Mouse (Mus musculus) MEL (cell line): ENCODE results near the gene Gm20388. TPM values are rescaled to one million over a fixed set of nuclear protein-coding genes. Genes with fewer than 3 reads are reported as not detected.
A peak's percentile ranks its signal among the peaks of the same experiment; 100 is the strongest.

Experiments
- DNase-seq: peaks from one replicate; pipeline ENCODE4 v3.0.0; 2011; ENCODE audit warnings: low read depth, low spot score
- H3K27ac ChIP-seq: 2 replicates; pipeline ENCODE4 v1.5.1; 2012; ENCODE audit warnings: low read depth, mild to moderate bottlenecking, control low read depth, low read length, moderate library complexity; ENCODE audit not compliant: control insufficient read depth
- H3K27me3 ChIP-seq, 2 experiments: fragments of 150-350 bp in 1 of 2; sonication (generic) in 1 of 2; 2 replicates each; pipeline ENCODE4 v1.6.1; 2012; ENCODE audit warnings: low read length in 2 of 2, mild to moderate bottlenecking in 2 of 2, improper control_type of control experiment in 1 of 2, moderate library complexity in 1 of 2; ENCODE audit not compliant: insufficient read depth in 2 of 2, control insufficient read depth in 1 of 2
- H3K36me3 ChIP-seq, 2 experiments: 2 replicates each; pipeline ENCODE4 v1.6.1; 2012 to 2014; ENCODE audit warnings: low read length in 2 of 2, improper control_type of control experiment in 1 of 2, inconsistent platforms in 1 of 2, mild to moderate bottlenecking in 1 of 2; ENCODE audit not compliant: insufficient read depth in 2 of 2, control insufficient read depth in 1 of 2
- H3K4me1 ChIP-seq, 2 experiments: fragments of 150-350 bp in 1 of 2; sonication (generic) in 1 of 2; 2 replicates each; pipeline ENCODE4 v1.6.1; 2012; ENCODE audit warnings: low read length in 2 of 2, improper control_type of control experiment in 1 of 2, mild to moderate bottlenecking in 1 of 2; ENCODE audit not compliant: insufficient read depth in 2 of 2, control insufficient read depth in 1 of 2
- H3K4me3 ChIP-seq, 2 experiments: fragments of 150-350 bp in 1 of 2; sonication (generic) in 1 of 2; 2 replicates each; pipeline ENCODE4 v1.5.1; 2012; ENCODE audit warnings: low read depth in 2 of 2, low read length in 2 of 2, mild to moderate bottlenecking in 2 of 2, moderate library complexity in 2 of 2, control low read depth in 1 of 2, improper control_type of control experiment in 1 of 2; ENCODE audit not compliant: control insufficient read depth in 1 of 2, insufficient read depth in 1 of 2
- H3K79me2 ChIP-seq: 2 replicates; pipeline ENCODE4 v1.6.1; 2012; ENCODE audit warnings: mild to moderate bottlenecking, low read length, moderate library complexity; ENCODE audit not compliant: control insufficient read depth, poor library complexity, insufficient read depth
- H3K9ac ChIP-seq: 2 replicates; pipeline ENCODE4 v1.6.1; 2012; ENCODE audit warnings: low read depth, mild to moderate bottlenecking, control low read depth, low read length, moderate library complexity; ENCODE audit not compliant: control insufficient read depth, poor library complexity, severe bottlenecking
- H3K9me3 ChIP-seq: fragments of 150-350 bp; sonication (generic); replicated peaks from 2 replicates; pipeline ENCODE4 v1.6.1; 2012; ENCODE audit warnings: mild to moderate bottlenecking, low read length, improper control_type of control experiment, moderate library complexity; ENCODE audit not compliant: insufficient read depth
- E2F4 ChIP-seq: IDR thresholded peaks from 2 replicates; pipeline ENCODE4 v1.6.1; 2011; ENCODE audit warnings: low read depth, low read length, improper control_type of control experiment, borderline replicate concordance
- ELF1 ChIP-seq: IDR thresholded peaks from 2 replicates; pipeline ENCODE4 v1.6.1; 2014; ENCODE audit warnings: low read depth, mild to moderate bottlenecking, inconsistent platforms, low read length, improper control_type of control experiment, moderate library complexity
- EP300 ChIP-seq, 2 experiments: IDR thresholded peaks; 2 replicates each; pipeline ENCODE4 v1.6.1; 2011; ENCODE audit warnings: improper control_type of control experiment in 2 of 2, low read length in 2 of 2, low read depth in 1 of 2, mild to moderate bottlenecking in 1 of 2
- ETS1 ChIP-seq: IDR thresholded peaks from 2 replicates; pipeline ENCODE4 v1.6.1; 2012; ENCODE audit warnings: low read depth, mild to moderate bottlenecking, inconsistent platforms, low read length, improper control_type of control experiment, moderate library complexity
- GABPA ChIP-seq: IDR thresholded peaks from 2 replicates; pipeline ENCODE4 v1.6.1; 2012; ENCODE audit warnings: low read depth, mild to moderate bottlenecking, inconsistent platforms, low read length, improper control_type of control experiment, moderate library complexity
- GATA1 ChIP-seq: IDR thresholded peaks from 2 replicates; pipeline ENCODE4 v1.6.1; 2011; ENCODE audit warnings: low read depth, low read length, improper control_type of control experiment
- HCFC1 ChIP-seq: IDR thresholded peaks from 2 replicates; pipeline ENCODE4 v1.6.1; 2012; ENCODE audit warnings: low read depth, mild to moderate bottlenecking, inconsistent platforms, low read length, improper control_type of control experiment, moderate library complexity
- JUND ChIP-seq: IDR thresholded peaks from 2 replicates; pipeline ENCODE4 v1.6.1; 2011; ENCODE audit warnings: low read depth, mild to moderate bottlenecking, improper control_type of control experiment, low read length
- KAT2A ChIP-seq: conservative IDR thresholded peaks from 2 replicates; pipeline ENCODE4 v1.6.1; 2012; ENCODE audit warnings: low read depth, low read length, improper control_type of control experiment, inconsistent platforms
- MAFK ChIP-seq: IDR thresholded peaks from 2 replicates; pipeline ENCODE4 v1.6.1; 2011; ENCODE audit warnings: low read depth, mild to moderate bottlenecking, low read length, improper control_type of control experiment, borderline replicate concordance
- MAX ChIP-seq: IDR thresholded peaks from 2 replicates; pipeline ENCODE4 v1.6.1; 2011; ENCODE audit warnings: low read length, improper control_type of control experiment
- MXI1 ChIP-seq: IDR thresholded peaks from 2 replicates; pipeline ENCODE4 v1.6.1; 2011; ENCODE audit warnings: mild to moderate bottlenecking, low read depth, low read length, improper control_type of control experiment
- MYC ChIP-seq: IDR thresholded peaks from 2 replicates; pipeline ENCODE4 v1.6.1; 2011; ENCODE audit warnings: low read depth, mild to moderate bottlenecking, low read length, improper control_type of control experiment, moderate library complexity
- POLR2AphosphoS5 ChIP-seq: IDR thresholded peaks from 2 replicates; pipeline ENCODE4 v1.6.1; 2012; ENCODE audit warnings: low read depth, borderline replicate concordance, mild to moderate bottlenecking, inconsistent platforms, low read length, moderate library complexity, mixed read lengths
- RCOR1 ChIP-seq: IDR thresholded peaks from 2 replicates; pipeline ENCODE4 v1.6.1; 2012; ENCODE audit warnings: low read depth, mild to moderate bottlenecking, inconsistent platforms, low read length, improper control_type of control experiment
- SIN3A ChIP-seq: IDR thresholded peaks from 2 replicates; pipeline ENCODE4 v1.6.1; 2012; ENCODE audit warnings: low read length, improper control_type of control experiment, inconsistent platforms
- SMC3 ChIP-seq: IDR thresholded peaks from 2 replicates; pipeline ENCODE4 v1.6.1; 2011; ENCODE audit warnings: low read depth, low read length, improper control_type of control experiment
- TBP ChIP-seq: IDR thresholded peaks from 2 replicates; pipeline ENCODE4 v1.8.0; 2011; ENCODE audit warnings: low read depth, low read length, improper control_type of control experiment
- TCF12 ChIP-seq: IDR thresholded peaks from 2 replicates; pipeline ENCODE4 v1.6.1; 2014; ENCODE audit warnings: low read depth, mild to moderate bottlenecking, inconsistent platforms, low read length, improper control_type of control experiment, moderate library complexity
- UBTF ChIP-seq: IDR thresholded peaks from 2 replicates; pipeline ENCODE4 v1.6.1; 2012; ENCODE audit warnings: low read depth, mild to moderate bottlenecking, inconsistent platforms, low read length, improper control_type of control experiment, moderate library complexity, borderline replicate concordance; ENCODE audit not compliant: insufficient read depth
- USF1 ChIP-seq: IDR thresholded peaks from 2 replicates; pipeline ENCODE4 v1.6.1; 2014; ENCODE audit warnings: low read depth, mild to moderate bottlenecking, inconsistent platforms, low read length, improper control_type of control experiment, moderate library complexity
- USF2 ChIP-seq, 2 experiments: IDR thresholded peaks; 2 replicates each; pipeline ENCODE4 v1.6.1; 2011 to 2012; ENCODE audit warnings: improper control_type of control experiment in 2 of 2, low read length in 2 of 2, borderline replicate concordance in 1 of 2, inconsistent platforms in 1 of 2, low read depth in 1 of 2, mild to moderate bottlenecking in 1 of 2; ENCODE audit not compliant: insufficient read depth in 1 of 2
- ZKSCAN1 ChIP-seq: IDR thresholded peaks from 2 replicates; pipeline ENCODE4 v1.6.1; 2012; ENCODE audit warnings: low read depth, mild to moderate bottlenecking, inconsistent platforms, low read length, improper control_type of control experiment, moderate library complexity
- ZNF384 ChIP-seq: IDR thresholded peaks from 2 replicates; pipeline ENCODE4 v1.6.1; 2012; ENCODE audit warnings: low read depth, mild to moderate bottlenecking, inconsistent platforms, low read length, improper control_type of control experiment
- polyA plus RNA-seq, 2 experiments: library from polyadenylated mRNA; stranded (reverse) in 1 of 2; unstranded in 1 of 2; fragments of >175 nt in 1 of 2; fragments of >200 nt in 1 of 2; gene quantifications; 2 replicates each; pipeline versions ENCODE4 v1.2.1 to v1.2.4; 2012; ENCODE audit warnings: low replicate concordance in 2 of 2, low read depth in 1 of 2; ENCODE audit not compliant: insufficient read length in 2 of 2, insufficient read depth in 1 of 2, missing spikeins in 1 of 2
- total RNA-seq: library from RNA; depleted of rRNA; stranded (reverse); fragments of 300-350 nt; gene quantifications from 2 replicates; pipeline ENCODE4 v1.2.3, GENCODE M21; 2012

Gm20388 gene
- total and polyA plus RNA-seq, 3 experiments: 11.1 to 17.8 TPM; not detected in 1

GRCm38 (mm10) chr8:122825408-122825807, 2914.8 kb downstream of the Gm20388 start:
- Histone ChIP-seq H3K4me3 (peak overlapping the region in 1 of 2 experiments; percentile 8; a peak in 2 of 4 replicates), H3K27me3 (no peaks in the 10 kb centered on the region), H3K9me3 (no peaks in the 10 kb centered on the region), H3K36me3 (peaks cover 0 to 16% of the 10 kb centered on the region in 2 experiments; a peak in 2 of 4 replicates), H3K27ac (peak overlapping the region; percentile 66), H3K4me1 (peaks cover 16 to 27% of the 10 kb centered on the region in 2 experiments), H3K9ac (peak overlapping the region; percentile 38), H3K79me2 (no peaks in the 10 kb centered on the region)
- peak; percentile 75 for DNase-seq
- no peak for TF ChIP-seq UBTF
- TF ChIP-seq MYC: peak; percentile 95
- peak; percentile 55 to 73 for TF ChIP-seq EP300 (IDR thresholded peaks at IDR 0.05; ENCODE audit: low read depth in 1 of 2, low read length in 2 of 2)
- TF ChIP-seq ETS1: peak; percentile 71
- peak; percentile 72 for TF ChIP-seq SIN3A
- peak; percentile 71 for TF ChIP-seq RCOR1
- TF ChIP-seq E2F4: no peak
- TF ChIP-seq GATA1: peak; percentile 84
- TF ChIP-seq MXI1: peak; percentile 92; the same call in 1 of the 2 replicates
- TF ChIP-seq JUND: no peak
- TF ChIP-seq MAX: peak; percentile 98
- peak; percentile 3 for TF ChIP-seq SMC3
- peak in 1 of 2 experiments; percentile 61; a peak in 2 of 4 replicates for TF ChIP-seq USF2 (IDR thresholded peaks at IDR 0.05; ENCODE audit: borderline replicate concordance in 1 of 2, insufficient read depth in 1 of 2, low read depth in 1 of 2, low read length in 2 of 2)
- no peak; the same call in 1 of the 2 replicates for TF ChIP-seq HCFC1
- no peak for TF ChIP-seq GABPA
- TF ChIP-seq ELF1: peak; percentile 78
- no peak for TF ChIP-seq ZKSCAN1
- TF ChIP-seq ZNF384: peak; percentile 30
- no peak for TF ChIP-seq POLR2AphosphoS5
- peak; percentile 94 for TF ChIP-seq USF1
- TF ChIP-seq TCF12: peak; percentile 45
- no peak for TF ChIP-seq MAFK
- 0 out of 2 replicates have a peak, but pooled peaks have one; percentile 46 for TF ChIP-seq TBP
- TF ChIP-seq KAT2A: 0 out of 2 replicates have a peak, but pooled peaks have one; percentile 5
